Comparison of ENCODE assay signal across 11 mouse cellular contexts in genomic region chr9:120732650-120733293, GRCm38 (mm10).
DNase-seq lines count a peak whose midpoint lies in the region; ATAC-seq and TF ChIP-seq lines count a peak whose summit lies in the region.
"Had no signal": no experiment of that assay in that cellular context is flagged by ENCODE, and none has a peak within 500 bp of the region (broad histone marks: within the 10 kb centered on the region; RNA-seq: fewer than 3 reads in every experiment).

No protein-coding gene starts in this region.

- no peak overlapping the region for H3K9ac ChIP-seq in kidney, embryonic 15.5 days
- H3K9ac ChIP-seq in embryonic facial prominence, embryonic 11.5 days (replicated peaks; ENCODE audit: low read length) = no peak overlapping the region
- H3K9ac ChIP-seq in hindbrain, embryonic 13.5 days = no peak overlapping the region
- H3K9ac ChIP-seq in neural tube, embryonic 12.5 days = no peak overlapping the region

- peaks cover 35% of the 10 kb centered on the region for H3K4me1 ChIP-seq in kidney, embryonic 15.5 days
- no peaks in the 10 kb centered on the region for H3K4me1 ChIP-seq in kidney, adult 2 months (ENCODE audit: control insufficient read depth, insufficient read depth, low read length)
- peaks cover 3% of the 10 kb centered on the region; the same call in 1 of the 2 replicates for H3K4me1 ChIP-seq in embryonic facial prominence, embryonic 11.5 days (ENCODE audit: control insufficient read depth, insufficient read depth, low read length)
- H3K4me1 ChIP-seq in hindbrain, embryonic 13.5 days (replicated peaks) = peaks cover 43% of the 10 kb centered on the region
- H3K4me1 ChIP-seq in neural tube, embryonic 12.5 days = peaks cover 38% of the 10 kb centered on the region

- intact Hi-C loops in gastrocnemius, postnatal 36 days (cut with DNase I) = no loop called here

- no peak overlapping the region for H3K27ac ChIP-seq in kidney, embryonic 15.5 days
- H3K27ac ChIP-seq in kidney, adult 2 months (ENCODE audit: insufficient read depth, low read depth, low read length) = no peak overlapping the region
- peak overlapping the region; percentile 20; the same call in 1 of the 2 replicates for H3K27ac ChIP-seq in embryonic facial prominence, embryonic 11.5 days (replicated peaks; ENCODE audit: low read depth, low read length)
- H3K27ac ChIP-seq in hindbrain, embryonic 13.5 days = no peak overlapping the region
- no peak overlapping the region for H3K27ac ChIP-seq in neural tube, embryonic 12.5 days

- DNase-seq in kidney, adult 2 months = no peak
- DNase-seq in embryonic facial prominence, embryonic 11.5 days (ENCODE audit: low spot score) = peak; percentile 50
- DNase-seq in urinary bladder, postnatal 25 days (ENCODE audit: low spot score) = no peak
- no peak for DNase-seq in gastrocnemius, postnatal 36 days
- no peak for DNase-seq in c-Kit-positive CD71-positive TER-119-positive erythroid progenitor cells, embryonic 14.5 days (ENCODE audit: low spot score)
- DNase-seq: adrenal gland, postnatal 36 days; cerebellum, postnatal 14 days; lung, adult 2 months had no signal

- no peaks in the 10 kb centered on the region for H3K9me3 ChIP-seq in kidney, embryonic 15.5 days (replicated peaks)
- no peaks in the 10 kb centered on the region for H3K9me3 ChIP-seq in embryonic facial prominence, embryonic 11.5 days (replicated peaks; ENCODE audit: control insufficient read depth, low read length)
- no peaks in the 10 kb centered on the region for H3K9me3 ChIP-seq in hindbrain, embryonic 13.5 days
- no peaks in the 10 kb centered on the region for H3K9me3 ChIP-seq in neural tube, embryonic 12.5 days

- H3K4me3 ChIP-seq in kidney, embryonic 15.5 days (replicated peaks) = no peak overlapping the region
- H3K4me3 ChIP-seq in kidney, adult 2 months (ENCODE audit: insufficient read depth, low read depth, low read length) = no peak overlapping the region
- no peak overlapping the region for H3K4me3 ChIP-seq in embryonic facial prominence, embryonic 11.5 days (ENCODE audit: low read depth, low read length)
- no peak overlapping the region for H3K4me3 ChIP-seq in hindbrain, embryonic 13.5 days
- H3K4me3 ChIP-seq in neural tube, embryonic 12.5 days = no peak overlapping the region

- ATAC-seq in kidney, embryonic 15.5 days (replicated peaks; ENCODE audit: low FRiP score) = 0 out of 2 replicates have a peak, but pooled peaks have one; percentile 20
- peak; percentile 47; the same call in 1 of the 2 replicates for ATAC-seq in embryonic facial prominence, embryonic 11.5 days (replicated peaks; ENCODE audit: insufficient number of reproducible peaks, low FRiP score, low TSS enrichment, low read depth)
- ATAC-seq in hindbrain, embryonic 13.5 days (ENCODE audit: low FRiP score) = peak; percentile 28; the same call in 1 of the 2 replicates
- ATAC-seq in neural tube, embryonic 12.5 days (ENCODE audit: low FRiP score, low read depth) = 0 out of 2 replicates have a peak, but pooled peaks have one; percentile 29

- 49% methylated on average over 14 of the region's 14 CpGs for WGBS in kidney, embryonic 15.5 days
- WGBS in kidney, adult 2 months = 76% methylated on average over 14 of the region's 14 CpGs
- WGBS in embryonic facial prominence, embryonic 11.5 days = 12% methylated on average over 14 of the region's 14 CpGs
- WGBS in hindbrain, embryonic 13.5 days = 27% methylated on average over 14 of the region's 14 CpGs
- WGBS in neural tube, embryonic 12.5 days = 26% methylated on average over 14 of the region's 14 CpGs

- no peaks in the 10 kb centered on the region for H3K36me3 ChIP-seq in kidney, embryonic 15.5 days
- H3K36me3 ChIP-seq in kidney, adult 2 months (ENCODE audit: control insufficient read depth, insufficient read depth, low read length) = no peaks in the 10 kb centered on the region
- H3K36me3 ChIP-seq in embryonic facial prominence, embryonic 11.5 days (replicated peaks; ENCODE audit: control insufficient read depth, insufficient read depth, low read depth, low read length) = no peaks in the 10 kb centered on the region
- H3K36me3 ChIP-seq in hindbrain, embryonic 13.5 days = no peaks in the 10 kb centered on the region
- H3K36me3 ChIP-seq in neural tube, embryonic 12.5 days = no peaks in the 10 kb centered on the region

- no peak for TF ChIP-seq POLR2A in kidney, adult 2 months (IDR thresholded peaks at IDR 0.05; ENCODE audit: low read depth, low read length)

- H3K4me2 ChIP-seq in kidney, embryonic 15.5 days = no peak overlapping the region
- no peak overlapping the region for H3K4me2 ChIP-seq in embryonic facial prominence, embryonic 11.5 days (ENCODE audit: low read depth, low read length)
- no peak overlapping the region for H3K4me2 ChIP-seq in hindbrain, embryonic 13.5 days
- no peak overlapping the region for H3K4me2 ChIP-seq in neural tube, embryonic 12.5 days (replicated peaks)

- no peaks in the 10 kb centered on the region for H3K27me3 ChIP-seq in kidney, embryonic 15.5 days
- no peaks in the 10 kb centered on the region for H3K27me3 ChIP-seq in kidney, adult 2 months (replicated peaks; ENCODE audit: control insufficient read depth, insufficient read depth, low read length)
- H3K27me3 ChIP-seq in embryonic facial prominence, embryonic 11.5 days (ENCODE audit: control insufficient read depth, insufficient read depth, low read length) = no peaks in the 10 kb centered on the region
- no peaks in the 10 kb centered on the region for H3K27me3 ChIP-seq in hindbrain, embryonic 13.5 days
- H3K27me3 ChIP-seq in neural tube, embryonic 12.5 days (replicated peaks) = no peaks in the 10 kb centered on the region

- no peak for TF ChIP-seq CTCF in kidney, adult 2 months (conservative IDR thresholded peaks at IDR 0.05; ENCODE audit: insufficient read depth, insufficient read length, low read depth, low read length)
